Comparison of ENCODE assay signal across 21 mouse cellular contexts in the genomic region with DNA sequence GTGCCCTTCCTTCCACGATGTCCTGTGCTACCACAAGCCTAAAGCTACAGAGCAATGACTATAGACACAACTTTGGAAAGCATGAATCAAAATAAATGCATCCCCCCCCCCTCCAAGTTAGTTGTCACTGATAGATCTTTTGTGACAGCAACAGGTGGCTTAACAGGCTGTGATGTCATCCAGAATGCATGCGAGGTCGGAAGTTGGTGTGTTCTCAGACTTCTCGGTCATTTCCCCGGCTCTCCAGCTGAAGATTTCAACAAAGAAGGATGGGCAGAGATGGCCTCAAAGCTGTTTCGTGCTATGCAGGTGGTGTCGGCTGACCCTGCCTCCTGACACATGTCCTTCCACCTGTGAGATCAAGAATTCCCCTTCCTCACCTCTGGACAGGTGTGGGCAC.
"Had no signal": no experiment of that assay in that cellular context is flagged by ENCODE, and none has a peak within 500 bp of the region (broad histone marks: within the 10 kb centered on the region; RNA-seq: fewer than 3 reads in every experiment).

No protein-coding gene starts in this region.

- H3K9me3 ChIP-seq: heart, embryonic 13.5 days; heart, embryonic 15.5 days; hindbrain, embryonic 10.5 days; hindbrain, embryonic 12.5 days; intestine, embryonic 15.5 days; liver, embryonic 12.5 days had no signal

- H3K4me3 ChIP-seq: heart, adult 2 months; heart, embryonic 13.5 days; heart, embryonic 15.5 days; hindbrain, embryonic 10.5 days; hindbrain, embryonic 12.5 days; intestine, embryonic 15.5 days; liver, embryonic 12.5 days had no signal

- H3K4me2 ChIP-seq: heart, embryonic 11.5 days; heart, embryonic 13.5 days; heart, embryonic 15.5 days; hindbrain, embryonic 12.5 days; hindbrain, embryonic 14.5 days; intestine, embryonic 15.5 days; liver, embryonic 12.5 days had no signal

- H3K4me1 ChIP-seq: hindbrain, embryonic 12.5 days; liver, embryonic 12.5 days had no signal

- H3K9ac ChIP-seq: heart, embryonic 13.5 days; heart, embryonic 15.5 days; hindbrain, embryonic 12.5 days; hindbrain, embryonic 14.5 days; intestine, embryonic 15.5 days; liver, embryonic 12.5 days; liver, embryonic 14.5 days had no signal

- H3K27me3 ChIP-seq: heart, embryonic 15.5 days; intestine, embryonic 15.5 days had no signal

- H3K27ac ChIP-seq: heart, embryonic 13.5 days; heart, embryonic 15.5 days; hindbrain, embryonic 10.5 days; hindbrain, embryonic 12.5 days; hindbrain, embryonic 14.5 days; intestine, embryonic 15.5 days; liver, embryonic 12.5 days; liver, embryonic 14.5 days had no signal

- ATAC-seq: hindbrain, embryonic 16.5 days; inflammation-experienced regulatory T-cells, adult 6 months; intestine, embryonic 15.5 days; intestine, postnatal 0 days; liver, embryonic 12.5 days had no signal

- H3K36me3 ChIP-seq: heart, embryonic 13.5 days; heart, embryonic 15.5 days; hindbrain, embryonic 10.5 days; hindbrain, embryonic 12.5 days; intestine, embryonic 15.5 days; liver, embryonic 12.5 days had no signal

- DNase-seq: gastrocnemius, postnatal 25 days; heart, adult 2 months; heart, postnatal 14 days; kidney, adult 18-20 months; kidney, adult 8-10 months; kidney, postnatal 14 days; kidney, postnatal 36 days; layer of hippocampus, adult 9-11 months; layer of hippocampus, postnatal 36 days had no signal
